Mouse (Mus musculus) forelimb bud, embryonic 11.5 days (tissue): ENCODE data around the gene Ube2c.

Experiments
- DNase-seq: peaks from one replicate; pipeline ENCODE4 v3.0.0-alpha.2; 2012; ENCODE audit warnings: low read depth, low spot score

The Ube2c gene

DNA sequence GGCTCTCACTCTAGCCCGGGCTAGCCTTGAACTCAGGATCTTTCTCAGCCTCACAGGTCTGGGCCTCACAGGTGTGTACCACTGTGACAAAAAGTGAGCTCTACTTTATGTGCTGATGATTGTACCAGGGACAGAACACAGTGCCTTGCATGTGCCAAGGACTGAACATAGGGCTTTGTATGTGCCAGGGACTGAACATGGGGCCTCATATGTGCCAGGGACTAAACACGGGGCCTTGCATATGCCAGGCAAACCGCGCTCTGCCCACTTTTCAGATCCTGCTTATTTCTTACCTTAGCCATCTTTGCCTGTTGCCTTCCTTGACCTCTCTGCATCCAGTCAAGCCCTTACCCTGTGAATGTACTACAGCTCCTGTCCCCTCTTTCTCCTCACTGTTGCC, 7.7 kb upstream of the Ube2c start:
- DNase-seq = no peak

GRCm38 (mm10) chr2:164762593-164762992, 7.1 kb upstream of the Ube2c start:
- DNase-seq = no peak

GRCm38 (mm10) chr2:164765841-164766240, 3.9 kb upstream of the Ube2c start:
- DNase-seq = no peak

DNA sequence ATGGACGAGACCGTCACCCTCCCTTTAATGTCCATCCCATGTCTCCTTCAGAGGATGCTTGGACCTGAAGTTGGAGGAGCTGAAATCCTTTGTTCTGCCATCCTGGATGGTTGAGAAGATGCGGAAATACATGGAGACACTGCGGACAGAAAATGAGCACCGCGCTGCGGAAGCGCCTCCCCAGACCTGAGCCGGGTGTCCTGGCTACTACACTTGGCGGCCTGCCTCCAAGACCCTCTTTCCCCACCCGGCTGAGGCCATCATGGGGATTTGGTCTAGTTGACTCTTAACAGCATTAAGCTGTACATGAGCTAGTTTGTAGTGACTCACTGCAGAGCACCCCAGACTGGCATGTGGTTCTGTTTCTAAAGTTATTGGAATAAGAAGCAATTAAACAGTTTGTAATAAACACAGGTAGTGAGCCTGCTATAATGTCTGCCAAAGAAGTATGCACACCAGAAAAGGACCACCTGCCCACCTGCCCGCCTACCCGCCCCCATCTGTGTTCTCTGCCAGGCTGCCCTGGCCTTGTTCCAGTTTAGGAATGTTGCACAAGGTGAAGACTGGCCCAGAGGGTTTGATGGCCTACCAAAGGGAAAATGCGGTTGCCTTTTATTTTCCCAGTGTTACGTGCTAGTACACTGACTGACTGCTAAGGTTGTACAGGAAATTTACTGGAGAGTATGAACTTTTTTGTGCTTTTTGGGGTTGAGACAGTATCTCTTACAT, 1.7 kb upstream of the Ube2c start:
- DNase-seq = no peak

GRCm38 (mm10) chr2:164770279-164770678, 581 bp downstream of the Ube2c start:
- DNase-seq = no peak

DNA sequence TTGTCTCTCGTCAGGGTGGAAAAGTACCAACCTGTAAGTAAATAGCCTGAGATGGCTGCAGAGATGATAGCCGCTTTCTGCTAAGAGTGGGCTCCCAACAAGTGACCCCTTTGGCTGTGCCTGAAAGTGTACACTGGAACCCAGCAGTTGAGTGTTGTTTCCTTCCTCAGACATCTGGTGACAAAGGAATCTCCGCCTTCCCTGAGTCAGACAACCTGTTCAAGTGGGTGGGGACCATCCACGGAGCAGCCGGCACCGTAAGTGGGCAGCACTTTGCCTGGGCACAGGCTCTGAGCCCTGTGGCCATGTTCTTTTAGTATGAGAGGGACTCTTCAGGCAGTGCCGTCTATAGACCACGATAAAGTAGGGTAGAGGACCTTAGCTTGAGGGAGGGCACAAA, 1.4 kb downstream of the Ube2c start:
- no peak for DNase-seq

- no peak for DNase-seq
Measured at GRCm38 (mm10) chr2:164773229-164773988, 3.7 kb downstream of the Ube2c start.

DNA sequence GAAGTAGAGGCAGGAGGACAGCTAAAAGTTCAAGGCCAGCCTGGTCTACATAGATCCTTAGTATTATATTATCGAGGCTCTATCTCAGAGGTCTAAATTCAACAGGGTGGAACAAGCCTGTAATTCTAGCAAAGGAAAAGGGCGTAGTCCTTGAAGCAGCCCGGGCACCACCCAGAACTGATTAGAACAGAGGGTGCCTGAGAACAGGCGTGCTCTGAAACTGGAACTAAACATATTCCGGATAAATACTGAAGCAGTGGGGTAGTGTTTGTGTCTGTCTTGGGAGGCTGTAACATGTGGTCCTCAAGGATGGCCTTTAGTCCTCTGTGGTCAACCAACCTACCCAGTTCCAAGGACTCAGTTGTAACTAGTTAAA, 4.3 kb downstream of the Ube2c start:
- no peak for DNase-seq

DNA sequence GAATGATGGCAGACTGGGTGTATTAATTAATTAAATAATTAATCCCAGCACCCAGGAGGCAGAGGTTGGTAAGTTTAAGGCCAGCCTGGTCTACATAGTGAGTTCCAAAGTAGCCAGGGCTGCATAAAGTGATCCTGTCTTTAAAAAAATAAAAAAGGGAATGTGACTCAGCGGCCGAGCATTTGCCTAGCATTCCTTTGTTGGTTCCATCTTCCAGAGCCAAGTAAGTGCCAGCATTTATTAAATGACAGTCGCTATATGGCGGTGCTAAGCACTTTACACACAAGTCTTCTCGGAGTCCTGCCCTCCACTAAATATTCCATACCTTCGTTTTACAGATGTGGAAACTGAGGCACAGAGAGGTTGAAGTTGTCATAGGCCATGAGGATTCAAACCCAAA, 6.4 kb downstream of the Ube2c start:
- no peak for DNase-seq

DNA sequence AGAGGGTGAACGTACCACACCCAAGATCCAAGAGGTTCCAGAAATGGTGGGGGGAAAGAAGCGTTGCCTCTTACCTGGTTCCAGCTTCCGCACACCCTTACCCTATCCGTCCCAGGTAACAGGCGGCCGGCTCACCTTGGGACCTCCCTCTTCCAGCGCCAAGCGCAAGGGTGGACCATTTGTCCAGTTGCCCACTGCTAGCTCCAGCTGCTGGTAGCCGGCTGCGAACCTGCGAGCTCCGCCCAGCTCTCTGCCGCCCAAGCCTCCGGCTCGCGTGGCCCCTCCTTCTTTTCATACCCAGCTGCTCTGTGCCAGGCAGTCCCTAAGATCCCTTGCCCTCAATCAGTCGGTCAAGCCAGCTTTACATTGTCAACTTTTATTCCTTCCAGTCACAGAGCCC, 7.1 kb downstream of the Ube2c start:
- no peak for DNase-seq

DNA sequence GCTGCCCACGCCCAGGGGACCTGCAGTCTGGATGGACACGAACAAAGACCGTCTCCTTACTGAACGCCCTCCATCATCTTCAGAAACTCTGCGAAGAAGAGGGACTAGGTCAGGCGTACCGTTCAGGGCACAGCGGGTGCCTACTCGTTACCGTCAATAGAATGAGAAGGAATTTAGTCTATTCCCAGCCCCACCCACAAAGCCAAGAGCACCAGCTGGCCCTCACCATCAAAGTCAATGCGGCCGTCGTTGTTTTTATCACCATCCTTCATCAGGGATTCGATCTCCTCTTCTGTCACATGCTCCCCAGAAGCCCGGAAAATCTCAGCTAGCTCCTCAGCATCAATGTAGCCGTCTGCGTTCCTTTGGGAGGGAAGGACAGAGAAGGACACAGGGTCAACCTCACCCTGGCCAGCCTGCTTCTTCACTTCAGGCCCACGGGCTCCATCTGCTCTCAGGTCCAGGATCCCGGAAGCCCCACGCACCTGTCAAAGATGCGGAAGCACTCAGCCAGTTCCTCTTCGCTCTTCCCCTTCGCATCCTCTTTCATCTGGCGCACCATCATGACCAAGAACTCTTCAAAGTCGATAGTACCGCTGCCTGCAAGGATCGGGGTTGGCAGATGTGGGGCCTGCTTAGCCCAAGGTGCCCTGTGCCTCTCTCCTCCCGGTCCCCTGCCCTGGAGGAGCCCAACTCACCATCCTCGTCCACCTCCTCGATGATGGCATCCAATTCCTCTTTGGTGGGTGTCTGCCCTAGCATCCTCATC, 7.7 kb downstream of the Ube2c start:
- no peak for DNase-seq

DNA sequence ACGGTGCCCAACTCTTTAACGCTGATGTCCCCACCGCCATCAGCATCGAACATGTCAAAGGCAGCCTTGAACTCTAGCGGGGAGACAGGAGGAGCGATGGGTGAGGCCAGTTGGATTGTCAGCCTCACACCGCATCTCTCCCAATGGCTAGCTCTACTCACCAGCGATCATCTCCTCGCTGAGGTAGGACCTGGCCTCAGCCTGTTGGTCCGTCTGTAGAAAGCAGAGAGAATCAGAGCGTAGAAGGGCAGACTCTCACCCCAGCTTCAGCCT, 8.3 kb downstream of the Ube2c start:
- DNase-seq = no peak

- no peak for DNase-seq
Measured at GRCm38 (mm10) chr2:164778809-164779208, 9.1 kb downstream of the Ube2c start.

GRCm38 (mm10) chr2:164779481-164780086, 9.9 kb downstream of the Ube2c start, which contains the start of gene Tnnc2:
Gene Tnnc2 (minus strand): TSS chr2:164779967.
- DNase-seq = no peak

GRCm38 (mm10) chr2:164781876-164782275, 12.2 kb downstream of the Ube2c start:
- no peak for DNase-seq

DNA sequence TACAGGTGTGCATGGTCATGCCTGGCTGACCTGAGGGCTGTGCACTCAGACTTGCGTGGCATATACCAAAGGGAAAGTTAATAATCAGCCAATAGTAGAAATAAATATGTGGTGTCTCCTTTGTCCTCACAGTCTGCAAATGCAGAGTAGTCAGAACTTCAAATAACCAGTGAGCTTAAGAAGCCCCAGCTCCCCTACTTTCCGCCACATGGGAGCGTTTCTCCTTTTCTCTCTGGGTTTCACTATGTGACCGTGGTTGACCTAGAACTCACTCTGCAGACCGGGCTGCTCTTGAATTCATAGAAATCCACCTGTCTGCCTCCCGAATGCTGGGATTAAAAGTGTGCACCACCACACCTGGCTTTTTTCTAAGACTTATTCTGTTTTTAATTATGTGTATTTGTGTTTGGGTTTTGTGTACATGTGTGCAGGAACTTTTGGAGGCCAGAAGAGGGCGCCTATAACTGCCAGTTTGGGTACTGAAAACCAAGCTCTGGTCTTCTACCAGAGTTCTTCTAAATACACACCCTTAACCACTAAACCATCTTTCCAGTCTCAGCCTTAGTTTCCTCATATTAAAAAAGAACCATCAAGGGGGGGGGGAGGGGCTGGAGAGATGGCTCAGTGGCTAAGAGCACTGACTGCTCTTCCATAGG, 14.4 kb downstream of the Ube2c start:
- peak; percentile 11 for DNase-seq

DNA sequence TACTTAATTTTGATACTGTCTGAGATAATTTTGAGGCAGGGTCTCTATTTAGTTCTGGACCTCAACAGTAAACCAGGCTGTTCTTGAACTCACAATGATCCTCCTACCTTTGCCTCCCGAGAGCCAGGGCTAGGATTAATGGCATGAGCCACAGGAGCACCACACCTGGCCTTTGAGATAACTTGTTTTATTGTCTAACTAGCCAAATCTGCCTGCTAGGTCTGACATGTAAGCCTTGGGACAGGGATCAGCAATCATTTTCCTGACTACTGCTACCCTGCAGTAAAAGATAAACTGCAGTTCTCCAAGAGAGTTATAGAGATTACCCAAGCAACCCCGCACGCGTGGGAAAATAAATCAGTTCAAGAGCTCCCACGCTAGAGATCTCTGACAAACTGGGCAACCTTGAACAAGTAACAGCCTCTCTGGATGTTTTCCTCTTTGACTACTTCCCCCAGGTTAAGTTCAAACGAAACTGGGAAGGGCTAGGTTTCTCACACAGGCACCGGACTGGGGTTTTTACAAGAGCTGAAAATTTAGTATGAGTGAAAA, 15.2 kb downstream of the Ube2c start:
- no peak for DNase-seq

DNA sequence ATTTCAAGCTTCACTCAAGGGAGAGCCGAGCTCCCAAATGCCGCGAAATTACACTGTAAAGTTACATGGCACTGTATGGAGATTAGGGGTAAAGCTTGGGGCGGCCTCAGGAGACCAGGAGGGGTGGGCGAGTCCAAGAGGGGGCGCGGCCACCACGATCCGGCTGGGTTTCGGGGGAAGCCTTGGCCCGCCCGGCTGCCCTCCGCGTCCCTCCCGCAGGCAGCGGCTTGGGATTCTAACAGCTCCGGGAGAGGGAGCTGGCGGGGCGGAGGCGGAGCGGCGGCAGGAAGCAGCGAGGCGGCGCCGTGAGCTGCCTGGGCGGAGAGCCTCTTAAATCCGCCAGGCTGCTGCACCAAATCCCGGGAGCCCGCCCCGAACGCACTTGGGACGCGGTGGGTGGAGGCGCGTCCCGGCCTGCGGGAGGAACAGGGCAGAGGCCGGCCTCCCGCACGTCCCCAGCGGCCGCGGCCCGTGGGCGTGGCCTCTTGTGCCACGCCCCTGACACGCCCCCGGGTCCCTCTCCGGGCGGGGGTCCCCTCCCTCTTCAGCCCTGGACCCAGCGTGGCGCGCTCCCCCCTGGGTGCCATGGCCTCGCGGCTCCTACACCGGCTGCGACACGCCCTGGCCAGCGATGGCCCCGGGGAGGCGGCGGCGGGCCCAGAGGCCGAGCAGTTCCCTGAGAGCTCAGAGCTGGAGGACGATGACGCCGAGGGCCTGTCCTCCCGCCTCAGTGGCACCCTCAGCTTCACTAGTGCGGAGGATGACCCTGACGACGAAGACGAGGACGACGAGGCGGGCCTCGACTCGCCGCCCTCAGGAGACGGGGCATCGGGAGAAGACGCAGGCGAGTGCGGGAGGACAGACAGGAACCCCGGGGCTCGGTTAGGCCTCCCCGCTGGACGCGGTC, 16.0 kb downstream of the Ube2c start, which contains the start of gene Snx21:
TSS of gene Snx21 (plus strand) at position 343 of the 907 bp plus-strand sequence.
- DNase-seq = peak; percentile 79

GRCm38 (mm10) chr2:164786388-164786885, 16.7 kb downstream of the Ube2c start:
- peak; percentile 14 for DNase-seq

- no peak for DNase-seq
Measured at GRCm38 (mm10) chr2:164787032-164787431, 17.3 kb downstream of the Ube2c start.
